Mouse (Mus musculus) embryonic facial prominence, embryonic 14.5 days (tissue): ENCODE results near the gene Sbpl. TPM values are rescaled to one million over a fixed set of nuclear protein-coding genes. Genes with fewer than 3 reads are reported as not detected.
A peak's percentile ranks its signal among the peaks of the same experiment; 100 is the strongest.
"Not testable (repeated sequence)": the region's sequence is repeated elsewhere in the genome, so short reads cannot be mapped to it uniquely, and the experiment has no call there.

ENCODE experiments used
- ATAC-seq: fragments of 200-750 bp; cut with Nextera tagmentation; 2 replicates; pipeline ENCODE4 v1.8.0; 2017; ENCODE audit warnings: low read depth, moderate number of reproducible peaks, moderate TSS enrichment
- DNase-seq: peaks from one replicate; pipeline ENCODE4 v3.0.0-alpha.2; 2015; ENCODE audit warnings: low spot score
- H3K27ac ChIP-seq: fragments of 300-500 bp; sonication (generic); replicated peaks from 2 replicates; pipeline ENCODE4 v1.5.1; 2014; ENCODE audit warnings: low read depth, mild to moderate bottlenecking, low read length, moderate library complexity
- H3K27me3 ChIP-seq: fragments of 300-500 bp; sonication (generic); replicated peaks from 2 replicates; pipeline ENCODE4 v1.6.1; 2014; ENCODE audit warnings: low read length; ENCODE audit not compliant: control insufficient read depth, insufficient read depth
- H3K36me3 ChIP-seq: fragments of 300-500 bp; sonication (generic); 2 replicates; pipeline ENCODE4 v1.6.1; 2014; ENCODE audit warnings: low read length, mixed read lengths; ENCODE audit not compliant: control insufficient read depth, insufficient read depth
- H3K4me1 ChIP-seq: fragments of 300-500 bp; sonication (generic); 2 replicates; pipeline ENCODE4 v1.6.1; 2014; ENCODE audit warnings: antibody characterized with exemption, low read length; ENCODE audit not compliant: control insufficient read depth, insufficient read depth
- H3K4me2 ChIP-seq: fragments of 300-500 bp; sonication (generic); 2 replicates; pipeline ENCODE4 v1.6.1; 2014; ENCODE audit warnings: low read depth, mild to moderate bottlenecking, low read length, moderate library complexity, mixed read lengths
- H3K4me3 ChIP-seq: fragments of 300-500 bp; sonication (generic); 2 replicates; pipeline ENCODE4 v1.5.1; 2014; ENCODE audit warnings: low read depth, mild to moderate bottlenecking, low read length
- H3K9ac ChIP-seq: fragments of 300-500 bp; sonication (generic); 2 replicates; pipeline ENCODE4 v1.6.1; 2014; ENCODE audit warnings: low read depth, mild to moderate bottlenecking, low read length, moderate library complexity, mixed read lengths
- H3K9me3 ChIP-seq: fragments of 300-500 bp; sonication (generic); 2 replicates; pipeline ENCODE4 v1.6.1; 2016; ENCODE audit warnings: low read length; ENCODE audit not compliant: control insufficient read depth
- WGBS: fragments of 180-500 bp; shearing (Covaris S2); extraction: QIAGEN DNeasy Blood & Tissue Kit; methylation state at CpG from one replicate; pipeline ENCODE4 v1.1.7; 2014; 5-methylcytosine and 5-hydroxymethylcytosine counted together
- polyA plus RNA-seq: library from polyadenylated mRNA; unstranded; fragments of >200 nt; fragmentation: Nextera tagmentation; extraction: Ambion mirVana; gene quantifications from 2 replicates; pipeline ENCODE4 v1.2.1, GENCODE M21; 2014

Sbpl gene
- polyA plus RNA-seq, 1 experiment from 2014 or later: not detected

GRCm38 (mm10) chr17:23969231-23969630 is 14.2 kb upstream of the Sbpl start:
- no peak overlapping the region for H3K4me2 ChIP-seq
- no peak overlapping the region for H3K27ac ChIP-seq
- DNase-seq (peak; percentile 65), ATAC-seq (no peak; the same call in 1 of the 2 replicates)
- no peaks in the 10 kb centered on the region for H3K36me3 ChIP-seq
- H3K4me1 ChIP-seq: no peaks in the 10 kb centered on the region
- H3K9me3 ChIP-seq: no peaks in the 10 kb centered on the region
- 0% methylated on average over 1 of the region's 1 CpGs for WGBS
- H3K9ac ChIP-seq: no peak overlapping the region
- no peak overlapping the region for H3K4me3 ChIP-seq
- H3K27me3 ChIP-seq: no peaks in the 10 kb centered on the region

GRCm38 (mm10) chr17:23968780-23969179 is 13.7 kb upstream of the Sbpl start:
- H3K9me3 ChIP-seq: no peaks in the 10 kb centered on the region
- H3K9ac ChIP-seq: no peak overlapping the region
- no peak overlapping the region for H3K4me2 ChIP-seq
- no peaks in the 10 kb centered on the region for H3K4me1 ChIP-seq
- no peak for ATAC-seq
- H3K4me3 ChIP-seq: no peak overlapping the region
- 61% methylated on average over 2 of the region's 2 CpGs for WGBS
- H3K27ac ChIP-seq: no peak overlapping the region
- H3K27me3 ChIP-seq: no peaks in the 10 kb centered on the region
- no peak for DNase-seq
- no peaks in the 10 kb centered on the region for H3K36me3 ChIP-seq

GRCm38 (mm10) chr17:23966658-23967401 is 11.8 kb upstream of the Sbpl start:
- no peak overlapping the region for H3K9ac ChIP-seq
- DNase-seq (no peak), ATAC-seq (no peak)
- H3K4me2 ChIP-seq: no peak overlapping the region
- WGBS: 78% methylated on average over 10 of the region's 10 CpGs
- H3K4me1 ChIP-seq: no peaks in the 10 kb centered on the region
- no peaks in the 10 kb centered on the region for H3K36me3 ChIP-seq
- no peak overlapping the region for H3K27ac ChIP-seq
- H3K9me3 ChIP-seq: no peaks in the 10 kb centered on the region
- H3K27me3 ChIP-seq: no peaks in the 10 kb centered on the region
- H3K4me3 ChIP-seq: no peak overlapping the region

- Histone ChIP-seq H3K4me1 (no peaks in the 10 kb centered on the region), H3K27ac (no peak overlapping the region), H3K4me2 (no peak overlapping the region), H3K4me3 (no peak overlapping the region), H3K36me3 (no peaks in the 10 kb centered on the region), H3K9me3 (no peaks in the 10 kb centered on the region), H3K9ac (no peak overlapping the region), H3K27me3 (no peaks in the 10 kb centered on the region)
- no peak for ATAC-seq
- DNase-seq: no peak
- 38% methylated on average over 6 of the region's 6 CpGs for WGBS
These were observed 10.8 kb upstream of the Sbpl start for GRCm38 (mm10) chr17:23965805-23966425.

GRCm38 (mm10) chr17:23961573-23962122 is 6.6 kb upstream of the Sbpl start:
- Histone ChIP-seq H3K9ac (no peak overlapping the region), H3K27ac (no peak overlapping the region), H3K9me3 (no peaks in the 10 kb centered on the region), H3K27me3 (no peaks in the 10 kb centered on the region), H3K36me3 (no peaks in the 10 kb centered on the region), H3K4me1 (no peaks in the 10 kb centered on the region), H3K4me3 (no peak overlapping the region), H3K4me2 (no peak overlapping the region)
- WGBS: 65% methylated on average over 4 of the region's 4 CpGs
- no peak for ATAC-seq
- DNase-seq: no peak

- H3K4me1 ChIP-seq: no peaks in the 10 kb centered on the region
- H3K4me2 ChIP-seq: no peak overlapping the region
- peak; percentile 88 for DNase-seq
- 35% methylated on average over 3 of the region's 3 CpGs for WGBS
- ATAC-seq: peak; percentile 94
- no peak overlapping the region for H3K4me3 ChIP-seq
- no peaks in the 10 kb centered on the region for H3K27me3 ChIP-seq
- H3K9ac ChIP-seq: no peak overlapping the region
- H3K9me3 ChIP-seq: no peaks in the 10 kb centered on the region
- no peaks in the 10 kb centered on the region for H3K36me3 ChIP-seq
- no peak overlapping the region for H3K27ac ChIP-seq
These were observed 5.1 kb upstream of the Sbpl start for GRCm38 (mm10) chr17:23960084-23960738.

- H3K9me3 ChIP-seq, DNase-seq, H3K27ac ChIP-seq, H3K4me2 ChIP-seq, H3K9ac ChIP-seq, ATAC-seq, H3K4me3 ChIP-seq, H3K36me3 ChIP-seq, H3K4me1 ChIP-seq, H3K27me3 ChIP-seq: not testable (repeated sequence)
- WGBS: 83% methylated on average over 4 of the region's 4 CpGs
These were observed 4.2 kb downstream of the Sbpl start for GRCm38 (mm10) chr17:23950828-23951227.

GRCm38 (mm10) chr17:23949068-23949467 is 6.0 kb downstream of the Sbpl start:
- no peak overlapping the region for H3K4me2 ChIP-seq
- H3K9ac ChIP-seq: no peak overlapping the region
- no peak overlapping the region for H3K4me3 ChIP-seq
- no peaks in the 10 kb centered on the region for H3K27me3 ChIP-seq
- ATAC-seq (no peak), DNase-seq (no peak)
- WGBS: 89% methylated on average over 2 of the region's 2 CpGs
- H3K9me3 ChIP-seq: no peaks in the 10 kb centered on the region
- H3K4me1 ChIP-seq: no peaks in the 10 kb centered on the region
- H3K27ac ChIP-seq: no peak overlapping the region
- H3K36me3 ChIP-seq: no peaks in the 10 kb centered on the region
